Mouse (Mus musculus): ENCODE measurements at regions not wholly inside any gene's neighbourhood (a gene's known extent, or its start where the extent isn't known, plus 50 kb on each side); places are given as distances from the start of the nearest gene placed in this dataset.
A peak's percentile ranks its signal among the peaks of the same experiment; 100 is the strongest.

- no peak overlapping the region for H3K27ac ChIP-seq
- 67% methylated on average over 1 of the region's 1 CpGs for WGBS
- H3K4me1 ChIP-seq (replicated peaks; ENCODE audit: insufficient read depth, low read length) = no peaks in the 10 kb centered on the region
- TF ChIP-seq CTCF (IDR thresholded peaks at IDR 0.05; ENCODE audit: low read depth) = no peak
- H3K9ac ChIP-seq (ENCODE audit: low read depth, low read length) = no peak overlapping the region
- no peaks in the 10 kb centered on the region for H3K27me3 ChIP-seq (ENCODE audit: insufficient read depth, low read length)
- DNase-seq (ENCODE audit: low spot score) = no peak
- ATAC-seq (replicated peaks; ENCODE audit: low FRiP score, low read depth) = no peak
- no peak overlapping the region for H3K4me2 ChIP-seq (ENCODE audit: low read length)
- no peaks in the 10 kb centered on the region for H3K9me3 ChIP-seq (replicated peaks; ENCODE audit: low read length)
- H3K36me3 ChIP-seq (ENCODE audit: insufficient read depth, low read length) = no peaks in the 10 kb centered on the region
- H3K4me3 ChIP-seq (replicated peaks; ENCODE audit: low read depth, low read length) = no peak overlapping the region
Observed at GRCm38 (mm10) chr3:140239276-140239675, 972.9 kb downstream of the Pdha2 start.

Small RNA genes lying in the stretch of these regions (microRNA-seq; reads per million reads assigned to microRNA genes)
- 33.5 reads per million, percentile 39 among the genes with 10 or more reads in this experiment for gene Mir7j

Data from kidney, postnatal 0 days (tissue).